Mouse (Mus musculus): Measurements from ENCODE around the gene Atxn2. TPM values are rescaled to one million over a fixed set of nuclear protein-coding genes. Genes with fewer than 3 reads are reported as not detected.

The Atxn2 gene
- polyA plus RNA-seq, 1 experiment from 2014 or later = 30.0 TPM

GRCm38 (mm10) chr5:121832376-121833155 is 121.4 kb downstream of the Atxn2 start:
- Histone ChIP-seq H3K9ac (ENCODE audit: low read length) (0 out of 2 replicates have a peak overlapping the region, but pooled peaks have one; percentile 39), H3K36me3 (ENCODE audit: control insufficient read depth, insufficient read depth, low read length) (peaks cover 8% of the 10 kb centered on the region), H3K4me2 (ENCODE audit: low read depth, low read length) (peak overlapping the region; percentile 85; the same call in 1 of the 2 replicates), H3K27me3 (ENCODE audit: control insufficient read depth, insufficient read depth, low read depth, low read length) (no peaks in the 10 kb centered on the region; the same call in 1 of the 2 replicates), H3K27ac (ENCODE audit: low read length) (peak overlapping the region; percentile 70), H3K4me3 (ENCODE audit: low read length) (0 out of 2 replicates have a peak overlapping the region, but pooled peaks have one; percentile 10), H3K9me3 (ENCODE audit: control insufficient read depth, low read length) (no peaks in the 10 kb centered on the region), H3K4me1 (replicated peaks; ENCODE audit: control insufficient read depth, insufficient read depth, low read length) (peaks cover 44% of the 10 kb centered on the region)
- 60% methylated on average over 6 of the region's 6 CpGs for WGBS
- peak; percentile 23 for ATAC-seq (ENCODE audit: low read depth)

DNA sequence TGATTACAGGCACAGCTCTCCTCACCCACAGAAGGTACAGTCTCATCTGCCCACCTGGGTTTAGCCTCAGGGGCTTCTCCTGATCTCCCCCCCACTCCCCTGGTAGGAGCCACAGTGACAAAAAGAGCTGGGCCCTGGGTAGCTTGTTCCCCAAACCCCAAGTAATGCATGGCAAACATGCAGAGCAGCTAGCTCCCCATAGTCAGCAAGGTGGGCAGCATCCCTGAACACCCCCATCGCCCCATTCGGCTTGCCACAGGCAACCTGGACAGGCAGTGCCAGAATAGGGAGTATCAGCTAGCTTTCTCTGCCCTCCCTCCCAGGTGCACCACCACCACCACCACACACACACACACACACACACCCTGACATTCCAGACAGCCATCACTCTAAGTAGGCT is 122.0 kb downstream of the Atxn2 start:
- H3K27ac ChIP-seq (ENCODE audit: low read length) = peak overlapping the region; percentile 67
- ATAC-seq (ENCODE audit: low read depth) = no peak
- no peak overlapping the region; the same call in 1 of the 2 replicates for H3K4me3 ChIP-seq (ENCODE audit: low read length)
- no peaks in the 10 kb centered on the region for H3K9me3 ChIP-seq (ENCODE audit: control insufficient read depth, low read length)
- 79% methylated on average over 2 of the region's 2 CpGs for WGBS
- no peak overlapping the region for H3K9ac ChIP-seq (ENCODE audit: low read length)
- H3K27me3 ChIP-seq (ENCODE audit: control insufficient read depth, insufficient read depth, low read depth, low read length) = no peaks in the 10 kb centered on the region; the same call in 1 of the 2 replicates
- peak overlapping the region; percentile 85 for H3K4me2 ChIP-seq (ENCODE audit: low read depth, low read length)
- H3K36me3 ChIP-seq (ENCODE audit: control insufficient read depth, insufficient read depth, low read length) = peaks cover 4% of the 10 kb centered on the region
- peaks cover 50% of the 10 kb centered on the region for H3K4me1 ChIP-seq (replicated peaks; ENCODE audit: control insufficient read depth, insufficient read depth, low read length)

- WGBS = 29% methylated on average over 10 of the region's 10 CpGs
- H3K4me3 ChIP-seq (ENCODE audit: low read length) = peak overlapping the region; percentile 82
- peak overlapping the region; percentile 38; the same call in 1 of the 2 replicates for H3K9ac ChIP-seq (ENCODE audit: low read length)
- no peaks in the 10 kb centered on the region for H3K36me3 ChIP-seq (ENCODE audit: control insufficient read depth, insufficient read depth, low read length)
- ATAC-seq (ENCODE audit: low read depth) = peak; percentile 24
- peak overlapping the region; percentile 85 for H3K4me2 ChIP-seq (ENCODE audit: low read depth, low read length)
- H3K9me3 ChIP-seq (ENCODE audit: control insufficient read depth, low read length) = no peaks in the 10 kb centered on the region
- H3K27ac ChIP-seq (ENCODE audit: low read length) = peak overlapping the region; percentile 67
- no peaks in the 10 kb centered on the region; the same call in 1 of the 2 replicates for H3K27me3 ChIP-seq (ENCODE audit: control insufficient read depth, insufficient read depth, low read depth, low read length)
- H3K4me1 ChIP-seq (replicated peaks; ENCODE audit: control insufficient read depth, insufficient read depth, low read length) = peaks cover 50% of the 10 kb centered on the region
These were observed 122.6 kb downstream of the Atxn2 start for GRCm38 (mm10) chr5:121833572-121834240.

DNA sequence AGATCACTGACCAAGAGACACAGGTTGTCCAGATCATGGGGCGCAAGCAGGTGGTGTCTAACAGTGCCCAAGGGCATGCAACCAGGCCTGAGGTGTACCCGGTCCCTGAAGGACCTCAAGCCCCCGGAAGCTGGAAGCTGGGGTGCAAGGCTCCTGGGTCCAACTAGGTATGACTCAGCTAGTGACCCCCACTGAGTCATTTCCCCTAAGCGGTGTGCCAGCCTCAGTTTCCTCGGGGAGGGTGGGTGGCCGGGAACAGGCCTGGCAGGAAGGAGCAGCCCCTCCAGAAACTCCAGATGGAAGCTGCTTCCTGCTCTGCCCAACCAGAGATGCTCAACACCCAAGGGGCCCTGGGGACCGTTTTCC is 123.1 kb downstream of the Atxn2 start:
- H3K4me2 ChIP-seq (ENCODE audit: low read depth, low read length) = peak overlapping the region; percentile 85
- H3K27ac ChIP-seq (ENCODE audit: low read length) = peak overlapping the region; percentile 62
- WGBS = 49% methylated on average over 7 of the region's 7 CpGs
- no peaks in the 10 kb centered on the region for H3K36me3 ChIP-seq (ENCODE audit: control insufficient read depth, insufficient read depth, low read length)
- no peaks in the 10 kb centered on the region; the same call in 1 of the 2 replicates for H3K27me3 ChIP-seq (ENCODE audit: control insufficient read depth, insufficient read depth, low read depth, low read length)
- no peak for ATAC-seq (ENCODE audit: low read depth)
- H3K9me3 ChIP-seq (ENCODE audit: control insufficient read depth, low read length) = no peaks in the 10 kb centered on the region
- H3K4me1 ChIP-seq (replicated peaks; ENCODE audit: control insufficient read depth, insufficient read depth, low read length) = peaks cover 51% of the 10 kb centered on the region
- peak overlapping the region; percentile 82 for H3K4me3 ChIP-seq (ENCODE audit: low read length)
- no peak overlapping the region; the same call in 1 of the 2 replicates for H3K9ac ChIP-seq (ENCODE audit: low read length)

DNA sequence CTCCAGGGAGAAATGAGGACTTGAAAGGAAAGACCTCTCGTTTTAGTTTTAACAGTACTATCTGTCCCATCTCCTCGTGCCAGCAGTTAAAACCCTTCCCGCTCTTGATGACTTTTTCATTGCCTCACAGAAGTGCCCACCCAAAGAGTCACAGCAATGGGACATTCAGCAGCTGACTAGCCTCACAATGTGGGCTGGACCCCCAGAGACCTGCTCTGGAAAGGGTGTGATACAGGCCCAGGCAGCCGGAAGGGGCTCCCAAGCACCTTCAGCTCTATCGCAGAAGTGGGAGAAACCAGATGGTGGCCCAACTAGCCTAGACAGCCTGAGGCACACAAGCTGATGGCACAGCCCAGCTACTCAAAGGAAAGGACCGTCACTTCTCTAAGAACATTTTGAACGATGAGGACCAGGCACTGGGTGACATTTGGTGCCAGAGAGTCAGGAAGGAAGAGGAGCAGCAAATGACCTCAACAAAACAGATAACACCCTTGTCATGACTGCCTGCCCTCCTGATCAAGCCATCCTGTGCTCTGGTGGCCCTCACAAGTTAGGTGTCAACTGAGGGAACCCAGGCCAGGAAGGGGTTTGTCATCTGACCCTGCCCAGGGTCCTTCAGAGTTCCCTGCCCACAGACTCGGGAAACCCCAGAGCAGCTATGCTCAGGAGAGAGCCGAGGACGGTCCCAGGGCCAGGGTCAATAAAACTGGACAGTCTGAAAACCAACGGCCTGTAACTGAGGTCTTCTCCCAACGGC is 124.0 kb downstream of the Atxn2 start:
- Histone ChIP-seq H3K27ac (ENCODE audit: low read length) (peak overlapping the region; percentile 47), H3K4me3 (ENCODE audit: low read length) (peak overlapping the region; percentile 82), H3K27me3 (ENCODE audit: control insufficient read depth, insufficient read depth, low read depth, low read length) (no peaks in the 10 kb centered on the region), H3K4me2 (ENCODE audit: low read depth, low read length) (peak overlapping the region; percentile 85), H3K4me1 (replicated peaks; ENCODE audit: control insufficient read depth, insufficient read depth, low read length) (peaks cover 52% of the 10 kb centered on the region), H3K9me3 (ENCODE audit: control insufficient read depth, low read length) (no peaks in the 10 kb centered on the region), H3K36me3 (ENCODE audit: control insufficient read depth, insufficient read depth, low read length) (no peaks in the 10 kb centered on the region), H3K9ac (ENCODE audit: low read length) (peak overlapping the region; percentile 88)
- WGBS = 21% methylated on average over 12 of the region's 12 CpGs
- ATAC-seq (ENCODE audit: low read depth) = no peak

- H3K27me3 ChIP-seq (ENCODE audit: control insufficient read depth, insufficient read depth, low read depth, low read length) = no peaks in the 10 kb centered on the region
- peak overlapping the region; percentile 80 for H3K27ac ChIP-seq (ENCODE audit: low read length)
- H3K4me1 ChIP-seq (replicated peaks; ENCODE audit: control insufficient read depth, insufficient read depth, low read length) = peaks cover 52% of the 10 kb centered on the region
- peak overlapping the region; percentile 85 for H3K4me2 ChIP-seq (ENCODE audit: low read depth, low read length)
- WGBS = 1% methylated on average over 47 of the region's 51 CpGs
- peak overlapping the region; percentile 88 for H3K9ac ChIP-seq (ENCODE audit: low read length)
- H3K4me3 ChIP-seq (ENCODE audit: low read length) = peak overlapping the region; percentile 82
- no peak for ATAC-seq (ENCODE audit: low read depth)
- no peaks in the 10 kb centered on the region for H3K9me3 ChIP-seq (ENCODE audit: control insufficient read depth, low read length)
- no peaks in the 10 kb centered on the region for H3K36me3 ChIP-seq (ENCODE audit: control insufficient read depth, insufficient read depth, low read length)
These were observed 125.0 kb downstream of the Atxn2 start for GRCm38 (mm10) chr5:121835949-121836691.

DNA sequence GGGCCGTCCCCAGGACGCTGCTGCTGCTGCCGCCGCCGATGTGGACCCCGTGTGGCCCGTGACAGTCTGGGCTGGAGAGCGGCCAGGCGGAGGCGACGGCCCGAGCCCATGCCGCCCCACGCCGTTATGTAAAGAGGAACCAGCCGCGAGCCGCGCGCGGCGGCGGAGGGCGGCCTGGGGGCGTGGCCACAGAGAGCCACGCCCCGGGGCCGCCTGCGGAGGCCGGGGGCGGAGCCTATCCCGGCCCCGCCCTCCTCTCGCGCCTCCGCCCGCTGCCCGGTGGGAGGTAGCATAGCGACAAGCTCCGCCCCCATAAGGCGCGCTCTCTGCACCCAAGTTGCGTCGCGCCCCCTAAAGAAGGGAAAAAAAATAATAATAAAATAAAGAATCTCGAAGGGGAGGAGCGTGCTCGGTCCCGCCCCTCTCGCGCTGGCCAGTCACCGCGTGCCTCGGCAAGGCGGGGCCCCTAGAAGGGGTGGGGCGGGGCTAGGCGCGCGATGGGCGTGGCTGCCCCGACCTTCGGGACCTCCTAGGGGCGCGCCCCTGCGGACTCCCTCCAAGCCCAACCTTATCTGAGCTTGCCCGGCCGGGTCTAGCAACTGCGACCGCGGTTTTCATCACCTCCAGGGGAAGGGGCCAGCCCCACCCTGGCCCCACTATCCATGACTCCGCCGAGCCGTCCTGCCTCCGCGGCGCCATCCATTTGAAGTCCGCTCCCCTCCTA is 125.7 kb downstream of the Atxn2 start:
- H3K4me1 ChIP-seq (replicated peaks; ENCODE audit: control insufficient read depth, insufficient read depth, low read length) = peaks cover 51% of the 10 kb centered on the region
- ATAC-seq (ENCODE audit: low read depth) = peak; percentile 86
- H3K4me2 ChIP-seq (ENCODE audit: low read depth, low read length) = peak overlapping the region; percentile 85
- H3K9ac ChIP-seq (ENCODE audit: low read length) = peak overlapping the region; percentile 88
- under 1% methylated on average over 68 of the region's 77 CpGs for WGBS
- H3K9me3 ChIP-seq (ENCODE audit: control insufficient read depth, low read length) = no peaks in the 10 kb centered on the region
- H3K27me3 ChIP-seq (ENCODE audit: control insufficient read depth, insufficient read depth, low read depth, low read length) = no peaks in the 10 kb centered on the region
- H3K27ac ChIP-seq (ENCODE audit: low read length) = peak overlapping the region; percentile 88
- H3K36me3 ChIP-seq (ENCODE audit: control insufficient read depth, insufficient read depth, low read length) = no peaks in the 10 kb centered on the region
- H3K4me3 ChIP-seq (ENCODE audit: low read length) = peak overlapping the region; percentile 82

All from lung, embryonic 16.5 days (tissue).